Mouse (Mus musculus) midbrain, embryonic 12.5 days (tissue): ENCODE measurements around the gene Fhl3. TPM values are rescaled to one million over a fixed set of nuclear protein-coding genes. Genes with fewer than 3 reads are reported as not detected.
A peak's percentile ranks its signal among the peaks of the same experiment; 100 is the strongest.

Source experiments
- ATAC-seq: fragments of 200-750 bp; cut with Nextera tagmentation; 2 replicates; pipeline ENCODE4 v1.8.0; 2017; ENCODE audit warnings: low read depth, moderate TSS enrichment, moderate library complexity; ENCODE audit not compliant: low FRiP score
- H3K27ac ChIP-seq: fragments of 300-500 bp; sonication (generic); replicated peaks from 2 replicates; pipeline ENCODE4 v1.5.1; 2016; ENCODE audit warnings: mild to moderate bottlenecking
- H3K27me3 ChIP-seq: fragments of 300-500 bp; sonication (generic); 2 replicates; pipeline ENCODE4 v1.6.1; 2016; ENCODE audit warnings: mild to moderate bottlenecking
- H3K36me3 ChIP-seq: fragments of 300-500 bp; sonication (generic); 2 replicates; pipeline ENCODE4 v1.6.1; 2016
- H3K4me1 ChIP-seq: fragments of 300-500 bp; sonication (generic); 2 replicates; pipeline ENCODE4 v1.6.1; 2016
- H3K4me2 ChIP-seq: fragments of 300-500 bp; sonication (generic); replicated peaks from 2 replicates; pipeline ENCODE4 v1.6.1; 2016; ENCODE audit warnings: mild to moderate bottlenecking, moderate library complexity
- H3K4me3 ChIP-seq: fragments of 300-500 bp; sonication (generic); 2 replicates; pipeline ENCODE4 v1.5.1; 2016; ENCODE audit warnings: mild to moderate bottlenecking
- H3K9ac ChIP-seq: fragments of 300-500 bp; sonication (generic); replicated peaks from 2 replicates; pipeline ENCODE4 v1.6.1; 2016; ENCODE audit warnings: mild to moderate bottlenecking, moderate library complexity
- H3K9me3 ChIP-seq: fragments of 300-500 bp; sonication (generic); 2 replicates; pipeline ENCODE4 v1.6.1; 2016; ENCODE audit warnings: mild to moderate bottlenecking
- WGBS: fragments of 180-500 bp; shearing (Covaris S2); methylation state at CpG from one replicate; pipeline ENCODE4 v1.1.7; 2016; 5-methylcytosine and 5-hydroxymethylcytosine counted together
- microRNA counts: library from miRNA; unstranded; fragments of <30 nt; microRNA quantifications from one replicate; lab custom pipeline; 2017
- microRNA-seq: library from miRNA; unstranded; fragments of <30 nt; microRNA quantifications from one replicate; pipeline ENCODE4, GENCODE M21; 2017
- polyA plus RNA-seq: library from polyadenylated mRNA; unstranded; fragments of >200 nt; fragmentation: Nextera tagmentation; extraction: Ambion mirVana; gene quantifications from 2 replicates; pipeline ENCODE4 v1.2.1, GENCODE M21; 2016

Gene Fhl3
- polyA plus RNA-seq, 1 experiment from 2014 or later, result 2.6 TPM

- no peak overlapping the region for H3K27ac ChIP-seq
- H3K9ac ChIP-seq, result peak overlapping the region; percentile 77
- no peaks in the 10 kb centered on the region for H3K9me3 ChIP-seq
- peak; percentile 99 for ATAC-seq
- H3K4me2 ChIP-seq, result peak overlapping the region; percentile 92
- no peaks in the 10 kb centered on the region; the same call in 1 of the 2 replicates for H3K36me3 ChIP-seq
- H3K4me1 ChIP-seq, result peaks cover 16% of the 10 kb centered on the region
- under 1% methylated on average over 75 of the region's 75 CpGs for whole genome bisulfite sequencing
- H3K27me3 ChIP-seq, result peaks cover 14% of the 10 kb centered on the region
- peak overlapping the region; percentile 74 for H3K4me3 ChIP-seq
These were observed 51.1 kb downstream of the Fhl3 start for GRCm38 (mm10) chr4:124751300-124752250.

GRCm38 (mm10) chr4:124752281-124753199 is 52.0 kb downstream of the Fhl3 start:
- Histone ChIP-seq H3K9ac (peak overlapping the region; percentile 77), H3K27me3 (peaks cover 14% of the 10 kb centered on the region), H3K4me1 (peaks cover 16% of the 10 kb centered on the region), H3K27ac (no peak overlapping the region), H3K36me3 (no peaks in the 10 kb centered on the region; the same call in 1 of the 2 replicates), H3K9me3 (no peaks in the 10 kb centered on the region), H3K4me3 (peak overlapping the region; percentile 74), H3K4me2 (peak overlapping the region; percentile 92)
- no peak for ATAC-seq
- WGBS, result 12% methylated on average over 15 of the region's 15 CpGs

GRCm38 (mm10) chr4:124755526-124755925 is 55.0 kb downstream of the Fhl3 start:
- H3K9ac ChIP-seq, result no peak overlapping the region
- no peak for ATAC-seq
- H3K36me3 ChIP-seq, result 0 out of 2 replicates have a peak, but pooled peaks cover 6% of the 10 kb centered on the region
- H3K4me2 ChIP-seq, result no peak overlapping the region
- no peaks in the 10 kb centered on the region for H3K9me3 ChIP-seq
- WGBS, result 76% methylated on average over 7 of the region's 7 CpGs
- peaks cover 14% of the 10 kb centered on the region for H3K4me1 ChIP-seq
- H3K27ac ChIP-seq, result no peak overlapping the region
- H3K4me3 ChIP-seq, result no peak overlapping the region
- H3K27me3 ChIP-seq, result peaks cover 3% of the 10 kb centered on the region; the same call in 1 of the 2 replicates

MicroRNAs within 50 kb of the gene (microRNA counts, 519-probe panel; counts per million panel counts)
- not detected for microRNA mmu-miR-697 (lab: Ali Mortazavi, UCI)
- microRNA mmu-miR-698 (lab: Ali Mortazavi, UCI), result not detected

Small RNA genes lying within 50 kb of the gene (microRNA-seq; reads per million reads assigned to microRNA genes)
- gene Gm24721, result not detected
- gene Mir697, result not detected
- 0.93 reads per million for gene Mir698

Other genes with a start within 250 kb of the Fhl3 start
- 1.1 and 1.6 TPM in 2 replicates for gene 3100002H09Rik, start 89.9 kb upstream of the Fhl3 start, polyA plus RNA-seq
- gene Pou3f1, start 43.9 kb upstream of the Fhl3 start, polyA plus RNA-seq, result 26.2 and 30.5 TPM in 2 replicates
- 61.9 and 63.0 TPM in 2 replicates for gene Utp11, start 7.1 kb upstream of the Fhl3 start, polyA plus RNA-seq
- 194 and 195 TPM in 2 replicates for gene Sf3a3, start 14.1 kb downstream of the Fhl3 start, polyA plus RNA-seq
- 25.2 and 28.8 TPM in 2 replicates for gene Inpp5b, start 41.1 kb downstream of the Fhl3 start, polyA plus RNA-seq
- 15.1 and 18.0 TPM in 2 replicates for gene Mtf1, start 101.4 kb downstream of the Fhl3 start, polyA plus RNA-seq
- gene Yrdc, start 150.0 kb downstream of the Fhl3 start, polyA plus RNA-seq, result 48.4 and 49.3 TPM in 2 replicates
- gene 1110065P20Rik, start 150.5 kb downstream of the Fhl3 start, polyA plus RNA-seq, result 69.1 and 72.4 TPM in 2 replicates
- gene Maneal, start 161.5 kb downstream of the Fhl3 start, polyA plus RNA-seq, result 7.1 and 7.9 TPM in 2 replicates
- 12.3 and 13.3 TPM in 2 replicates for gene Epha10, start 180.2 kb downstream of the Fhl3 start, polyA plus RNA-seq
- 17.0 and 18.1 TPM in 2 replicates for gene 9930104L06Rik, start 236.3 kb downstream of the Fhl3 start, polyA plus RNA-seq
- 190 and 207 TPM in 2 replicates for gene Cdca8, start 238.6 kb downstream of the Fhl3 start, polyA plus RNA-seq